Mouse (Mus musculus) liver, adult 2 months (tissue): Measurements from ENCODE around the gene Slc25a13.

ENCODE experiments used
- CTCF ChIP-seq: fragments of 200-500 bp; IDR thresholded peaks from 2 replicates; pipeline ENCODE4 v1.5.1; 2011; ENCODE audit warnings: low read depth, low read length, control low read depth
- POLR2A ChIP-seq: fragments of 200-500 bp; IDR thresholded peaks from 2 replicates; pipeline ENCODE4 v1.6.1; 2011; ENCODE audit warnings: low read length, control low read depth; ENCODE audit not compliant: insufficient read depth; ENCODE audit errors: extremely low read depth

DNA sequence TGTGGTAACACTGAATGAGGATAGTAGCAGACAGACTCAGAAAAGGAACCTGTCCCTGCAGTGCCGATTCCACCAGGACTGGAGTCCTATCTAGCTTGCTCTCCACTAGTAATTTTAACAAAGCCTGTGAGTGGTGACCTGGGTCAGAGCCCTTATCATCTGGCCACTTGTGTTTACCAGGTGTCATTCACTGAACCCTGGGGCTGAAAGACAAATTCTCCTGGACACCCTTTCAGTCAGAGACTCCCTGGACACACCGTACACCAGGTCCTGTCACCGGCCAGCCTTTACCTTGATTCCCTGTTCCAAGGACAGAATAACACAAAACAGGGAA, 31.3 kb downstream of the Slc25a13 start:
- TF ChIP-seq CTCF (no peak), POLR2A (no peak)
